Mouse (Mus musculus) myocyte (in vitro differentiated cells): Measurements from ENCODE around the gene Senp2. TPM values are rescaled to one million over a fixed set of nuclear protein-coding genes. Genes with fewer than 3 reads are reported as not detected.

Source experiments
- H3K27me3 ChIP-seq: one replicate; pipeline ENCODE4 v1.6.1; 2011; ENCODE audit not compliant: control insufficient read depth, insufficient read depth, insufficient read length
- H3K36me3 ChIP-seq: one replicate; pipeline ENCODE4 v1.6.1; 2011; ENCODE audit not compliant: control insufficient read depth, insufficient read depth
- H3K4me2 ChIP-seq: one replicate; pipeline ENCODE4 v1.6.1; 2011; ENCODE audit warnings: low read depth, control low read depth
- H3K4me3 ChIP-seq: one replicate; pipeline ENCODE4 v1.5.1; 2011; ENCODE audit warnings: mild to moderate bottlenecking, control low read depth, moderate library complexity
- H3K79me2 ChIP-seq: one replicate; pipeline ENCODE4 v1.6.1; 2011; ENCODE audit not compliant: control insufficient read depth, insufficient read depth
- H3ac ChIP-seq: one replicate; pipeline ENCODE4 v1.6.1; 2011; ENCODE audit not compliant: control insufficient read depth, insufficient read length
- CEBPB ChIP-seq: IDR thresholded peaks from 2 replicates; pipeline ENCODE4 v1.6.1; 2011; ENCODE audit warnings: mild to moderate bottlenecking, moderate library complexity; ENCODE audit not compliant: poor library complexity, insufficient read depth, severe bottlenecking
- E2F4 ChIP-seq: IDR thresholded peaks from one replicate; pipeline ENCODE4 v1.6.1; 2011; ENCODE audit warnings: mild to moderate bottlenecking, control low read depth, moderate library complexity; ENCODE audit not compliant: insufficient read depth
- MAX ChIP-seq: IDR thresholded peaks from one replicate; pipeline ENCODE4 v1.6.1; 2011; ENCODE audit warnings: low read depth, mild to moderate bottlenecking, control low read depth
- MYOD1 ChIP-seq, 3 experiments: IDR thresholded peaks; one replicate each; pipeline ENCODE4 v1.6.1; 2011; ENCODE audit warnings: control low read depth in 2 of 3, low read depth in 2 of 3, mild to moderate bottlenecking in 2 of 3, moderate library complexity in 1 of 3; ENCODE audit not compliant: insufficient read length in 2 of 3, control insufficient read depth in 1 of 3
- MYOG ChIP-seq, 3 experiments: IDR thresholded peaks; one replicate each; pipeline ENCODE4 v1.6.1; 2011; ENCODE audit warnings: control low read depth in 2 of 3, low read depth in 2 of 3, mild to moderate bottlenecking in 2 of 3; ENCODE audit not compliant: insufficient read length in 2 of 3, control insufficient read depth in 1 of 3, insufficient read depth in 1 of 3
- POLR2A ChIP-seq: IDR thresholded peaks from one replicate; pipeline ENCODE4 v1.6.1; 2011; ENCODE audit warnings: low read depth, mild to moderate bottlenecking, control low read depth, moderate library complexity; ENCODE audit not compliant: insufficient read length
- POLR2AphosphoS2 ChIP-seq: IDR thresholded peaks from one replicate; pipeline ENCODE4 v1.6.1; 2011; ENCODE audit warnings: low read depth, control low read depth; ENCODE audit not compliant: insufficient read length
- REST ChIP-seq: IDR thresholded peaks from one replicate; pipeline ENCODE4 v1.6.1; 2011; ENCODE audit warnings: mild to moderate bottlenecking, control low read depth, moderate library complexity; ENCODE audit not compliant: insufficient read depth, insufficient read length
- SRF ChIP-seq: IDR thresholded peaks from one replicate; pipeline ENCODE4 v1.6.1; 2011; ENCODE audit warnings: low read depth; ENCODE audit not compliant: control insufficient read depth, insufficient read length
- TCF12 ChIP-seq: IDR thresholded peaks from one replicate; pipeline ENCODE4 v1.6.1; 2011; ENCODE audit warnings: mild to moderate bottlenecking, control low read depth; ENCODE audit not compliant: poor library complexity, insufficient read depth, severe bottlenecking
- TCF3 ChIP-seq: IDR thresholded peaks from one replicate; pipeline ENCODE4 v1.6.1; 2011; ENCODE audit warnings: low read depth, control low read depth; ENCODE audit not compliant: insufficient read length
- USF1 ChIP-seq: IDR thresholded peaks from one replicate; pipeline ENCODE4 v1.6.1; 2011; ENCODE audit warnings: low read depth, mild to moderate bottlenecking, control low read depth, moderate library complexity
- polyA plus RNA-seq: library from polyadenylated mRNA; unstranded; fragments of >200 nt; fragmentation: generic; extraction: Trizol; gene quantifications from one replicate; pipeline ENCODE4 v1.2.1, GENCODE M21; 2012; ENCODE audit warnings: missing spikeins

The Senp2 gene
- polyA plus RNA-seq, 1 experiment, result 12.0 TPM

DNA sequence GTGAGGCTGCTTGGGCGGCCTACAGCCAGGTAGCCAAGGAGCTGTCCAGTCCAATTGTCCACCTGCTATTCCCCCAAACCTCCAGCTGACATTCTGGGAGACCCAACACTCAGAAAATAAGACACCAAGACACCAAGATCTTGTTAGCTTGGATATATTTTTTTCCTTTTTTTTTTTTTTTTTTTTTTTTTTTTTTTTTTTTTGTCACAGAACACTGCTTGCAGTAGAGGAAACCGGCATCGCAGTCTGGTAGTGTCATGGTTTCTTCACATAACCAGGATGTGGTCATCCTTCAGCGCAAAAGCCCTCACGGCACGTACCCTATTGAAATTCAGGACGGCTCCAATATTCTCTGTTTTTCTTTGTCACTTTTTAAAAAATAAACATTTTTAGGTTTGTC lies 49.6 kb downstream of the Senp2 start:
- Histone ChIP-seq H3K27me3 (no peaks in the 10 kb centered on the region), H3K4me3 (no peak overlapping the region), H3K36me3 (peaks cover 17% of the 10 kb centered on the region), H3ac (no peak overlapping the region), H3K4me2 (no peak overlapping the region), H3K79me2 (no peaks in the 10 kb centered on the region)
- TF ChIP-seq USF1 (no peak), MYOG (IDR thresholded peaks at IDR 0.05; ENCODE audit: control insufficient read depth in 1 of 3, insufficient read depth in 1 of 3, insufficient read length in 2 of 3, low read depth in 2 of 3) (no peak), POLR2AphosphoS2 (no peak), TCF12 (no peak), CEBPB (no peak), TCF3 (no peak), POLR2A (no peak), SRF (no peak), REST (no peak), E2F4 (no peak), MAX (no peak), MYOD1 (IDR thresholded peaks at IDR 0.05; ENCODE audit: control insufficient read depth in 1 of 3, insufficient read length in 2 of 3, low read depth in 2 of 3) (no peak)

DNA sequence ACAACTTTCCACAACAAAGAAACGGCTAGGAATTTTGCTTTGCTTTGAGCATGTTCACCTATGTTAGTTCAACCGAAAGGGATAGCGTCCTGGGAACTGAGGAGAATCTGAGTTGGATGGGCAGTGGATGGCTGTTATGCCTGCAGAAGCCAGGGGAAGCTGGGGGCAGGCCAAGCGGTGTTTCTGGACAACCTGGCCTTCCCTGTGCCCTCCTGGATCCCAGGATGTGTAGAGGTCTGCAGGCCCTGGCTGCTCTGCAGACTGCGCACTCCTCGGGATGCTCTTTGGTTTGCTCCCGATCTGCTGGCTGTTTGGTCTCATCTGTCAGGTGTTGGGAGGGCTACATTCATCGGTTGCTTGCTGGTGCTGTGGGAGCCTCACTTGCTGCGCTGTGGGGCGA lies 51.1 kb downstream of the Senp2 start:
- TF ChIP-seq TCF12, result no peak
- no peak for TF ChIP-seq MYOG (IDR thresholded peaks at IDR 0.05; ENCODE audit: control insufficient read depth in 1 of 3, insufficient read depth in 1 of 3, insufficient read length in 2 of 3, low read depth in 2 of 3)
- no peak for TF ChIP-seq MYOD1 (IDR thresholded peaks at IDR 0.05; ENCODE audit: control insufficient read depth in 1 of 3, insufficient read length in 2 of 3, low read depth in 2 of 3)
- no peak for TF ChIP-seq USF1
- TF ChIP-seq POLR2AphosphoS2, result no peak
- no peak for TF ChIP-seq MAX
- TF ChIP-seq SRF, result no peak
- no peak for TF ChIP-seq REST
- TF ChIP-seq E2F4, result no peak
- no peak for TF ChIP-seq CEBPB
- no peak for TF ChIP-seq POLR2A
- no peak for TF ChIP-seq TCF3
- H3K36me3 ChIP-seq, result peaks cover 12% of the 10 kb centered on the region

DNA sequence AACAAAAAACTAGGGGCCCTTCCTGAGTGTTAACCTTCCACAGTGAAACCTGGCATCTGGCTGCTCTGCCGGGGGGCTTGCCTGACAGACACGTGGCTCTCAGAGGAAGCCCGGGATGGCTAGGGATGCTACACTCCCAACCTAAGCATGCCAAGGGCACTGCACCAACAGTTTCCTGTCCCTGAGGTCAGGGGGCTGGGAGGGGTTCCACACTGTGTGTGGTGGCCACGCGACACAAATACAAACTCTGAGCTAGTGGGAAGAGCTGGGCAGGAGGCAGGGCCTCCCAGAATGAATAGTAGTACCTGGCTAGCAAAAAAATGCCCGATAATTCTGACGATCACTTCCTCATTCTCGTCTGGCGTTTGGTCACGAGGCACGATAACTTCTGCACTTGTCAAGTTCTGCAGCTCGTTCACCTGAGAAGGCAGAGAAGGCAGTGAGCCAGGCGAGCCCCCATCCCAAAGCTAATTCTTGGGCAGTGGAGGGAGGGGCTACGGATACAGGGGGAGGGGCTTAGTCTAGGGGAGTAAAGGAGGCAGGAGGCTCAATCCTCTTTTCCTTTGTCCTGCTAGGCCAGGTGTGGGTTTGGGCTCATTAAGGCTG lies 52.4 kb downstream of the Senp2 start:
- Histone ChIP-seq H3K36me3 (peaks cover 12% of the 10 kb centered on the region), H3ac (no peak overlapping the region)

More for the DNA sequence above, 51.1 kb downstream of the Senp2 start:
- Histone ChIP-seq H3ac (no peak overlapping the region), H3K4me3 (no peak overlapping the region), H3K79me2 (no peaks in the 10 kb centered on the region), H3K4me2 (no peak overlapping the region), H3K27me3 (no peaks in the 10 kb centered on the region)

DNA sequence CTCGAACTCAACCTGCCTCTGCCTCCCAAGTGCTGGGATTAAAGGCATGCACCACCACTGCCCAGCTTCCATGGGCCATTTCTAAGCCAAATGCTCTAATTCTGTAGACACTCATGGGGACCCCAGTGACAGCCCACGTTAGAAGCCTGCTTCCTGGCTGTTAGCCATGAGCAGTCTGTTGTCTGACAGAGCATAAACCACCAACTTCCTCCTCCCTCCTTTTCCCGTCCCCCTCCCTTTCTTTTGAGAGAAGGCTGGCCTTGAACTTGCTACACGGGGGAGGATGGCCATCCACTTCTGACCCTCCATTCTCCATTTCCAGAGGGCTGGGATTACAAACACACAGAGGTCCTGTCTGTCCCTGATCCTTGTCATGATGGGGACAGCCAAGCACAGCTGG lies 53.0 kb downstream of the Senp2 start:
- H3K4me3 ChIP-seq, result no peak overlapping the region
- H3K36me3 ChIP-seq, result peaks cover 12% of the 10 kb centered on the region
- H3K4me2 ChIP-seq, result no peak overlapping the region
- no peaks in the 10 kb centered on the region for H3K27me3 ChIP-seq
- no peaks in the 10 kb centered on the region for H3K79me2 ChIP-seq
- TF ChIP-seq TCF3 (no peak), MYOG (IDR thresholded peaks at IDR 0.05; ENCODE audit: control insufficient read depth in 1 of 3, insufficient read depth in 1 of 3, insufficient read length in 2 of 3, low read depth in 2 of 3) (no peak), TCF12 (no peak), REST (no peak), POLR2A (no peak), CEBPB (no peak), USF1 (no peak), MAX (no peak), SRF (no peak), MYOD1 (IDR thresholded peaks at IDR 0.05; ENCODE audit: control insufficient read depth in 1 of 3, insufficient read length in 2 of 3, low read depth in 2 of 3) (no peak), POLR2AphosphoS2 (no peak), E2F4 (no peak)
- no peak overlapping the region for H3ac ChIP-seq

More for the DNA sequence above, 52.4 kb downstream of the Senp2 start:
- Histone ChIP-seq H3K27me3 (no peaks in the 10 kb centered on the region), H3K4me3 (no peak overlapping the region), H3K4me2 (no peak overlapping the region), H3K79me2 (no peaks in the 10 kb centered on the region)
- TF ChIP-seq MYOD1 (IDR thresholded peaks at IDR 0.05; ENCODE audit: control insufficient read depth in 1 of 3, insufficient read length in 2 of 3, low read depth in 2 of 3) (no peak), SRF (no peak), USF1 (no peak), TCF12 (no peak), MAX (no peak), MYOG (IDR thresholded peaks at IDR 0.05; ENCODE audit: control insufficient read depth in 1 of 3, insufficient read depth in 1 of 3, insufficient read length in 2 of 3, low read depth in 2 of 3) (no peak), E2F4 (no peak), TCF3 (no peak), CEBPB (no peak), REST (no peak), POLR2AphosphoS2 (no peak), POLR2A (no peak)
